Mouse (Mus musculus) heart, postnatal 10 days (tissue): ENCODE data around the gene Smox. TPM values are rescaled to one million over a fixed set of nuclear protein-coding genes. Genes with fewer than 3 reads are reported as not detected.

ENCODE experiments used
- DNase-seq, 2 experiments: peaks; one replicate each; pipeline ENCODE4 v3.0.0; 2021
- intact Hi-C: fragments of 180-260 bp; cut with DNase I; formaldehyde crosslinking; loops from one replicate; pipeline ENCODE4 v1.15.1; 2025
- total RNA-seq, 2 experiments: library from RNA; stranded (reverse); gene quantifications; 2 replicates each; pipeline ENCODE4 v1.2.3; 2021

Smox gene
- total RNA-seq, 2 experiments from 2014 or later = 29.7 to 35.2 TPM

- intact Hi-C loops = loop anchor here (5.0 to 10.0 kb wide), 2 partner anchors 225 to 398 kb away; no protein-coding TSS in a partner anchor
- DNase-seq = no peak
Observed at GRCm38 (mm10) chr2:131546745-131547408, 55.6 kb downstream of the Smox start.

GRCm38 (mm10) chr2:131548330-131548729 lies 57.0 kb downstream of the Smox start:
- intact Hi-C loops = loop anchor here (5.0 to 10.0 kb wide), 2 partner anchors 224 to 396 kb away; no protein-coding TSS in a partner anchor

GRCm38 (mm10) chr2:131549090-131549489 lies 57.8 kb downstream of the Smox start:
- intact Hi-C loops = loop anchor here (5.0 to 10.0 kb wide), 2 partner anchors 223 to 396 kb away; no protein-coding TSS in a partner anchor

More at GRCm38 (mm10) chr2:131548330-131548729, 57.0 kb downstream of the Smox start:
- DNase-seq = no peak

GRCm38 (mm10) chr2:131550474-131550873 lies 59.2 kb downstream of the Smox start:
- DNase-seq = no peak
- intact Hi-C loops = no loop called here

More at GRCm38 (mm10) chr2:131549090-131549489, 57.8 kb downstream of the Smox start:
- no peak for DNase-seq

GRCm38 (mm10) chr2:131550906-131551305 lies 59.6 kb downstream of the Smox start:
- peak in 1 of 2 experiments; percentile 48 for DNase-seq
- intact Hi-C loops = no loop called here

- DNase-seq = no peak
- intact Hi-C loops = no loop called here
Observed at GRCm38 (mm10) chr2:131551701-131552620, 60.7 kb downstream of the Smox start.

GRCm38 (mm10) chr2:131552736-131553400 lies 61.6 kb downstream of the Smox start:
- no peak for DNase-seq
- intact Hi-C loops = no loop called here

- DNase-seq = peak; percentile 53 to 54
- intact Hi-C loops = no loop called here
Observed at GRCm38 (mm10) chr2:131557896-131558295, 66.6 kb downstream of the Smox start.

GRCm38 (mm10) chr2:131560205-131560919 lies 69.1 kb downstream of the Smox start:
- intact Hi-C loops = no loop called here
- DNase-seq = no peak

GRCm38 (mm10) chr2:131561344-131561870 lies 70.1 kb downstream of the Smox start:
- intact Hi-C loops = no loop called here
- no peak for DNase-seq

- peak; percentile 54 to 59 for DNase-seq
- intact Hi-C loops = loop anchor here (1.0 kb wide), 2 partner anchors 209 to 250 kb away; no protein-coding TSS in a partner anchor
Observed at GRCm38 (mm10) chr2:131561891-131562585, 70.7 kb downstream of the Smox start, which contains the start of gene Adra1d. Gene Adra1d (minus strand): TSS chr2:131562283.

- intact Hi-C loops = loop anchor here (1.0 kb wide), 2 partner anchors 209 to 250 kb away; no protein-coding TSS in a partner anchor
Observed at GRCm38 (mm10) chr2:131562586-131563122, 71.4 kb downstream of the Smox start.

More at GRCm38 (mm10) chr2:131562586-131563122, 71.4 kb downstream of the Smox start:
- DNase-seq = peak; percentile 87 to 88

Other genes starting within 250 kb of the Smox start
- gene Pank2, start 229.0 kb upstream of the Smox start, total RNA-seq = 10 to 100 TPM; 35.5 to 36.0 TPM
- 1 to 10 TPM; 5.4 to 6.8 TPM for gene Rnf24, start 138.6 kb upstream of the Smox start, total RNA-seq
- gene Adra1d, start 70.8 kb downstream of the Smox start, total RNA-seq = 1 to 10 TPM; 4.3 to 4.5 TPM